Mouse (Mus musculus) brown adipose tissue, adult 24 weeks (tissue): ENCODE results near the gene Slc36a1. TPM values are rescaled to one million over a fixed set of nuclear protein-coding genes. Genes with fewer than 3 reads are reported as not detected.
A peak's percentile ranks its signal among the peaks of the same experiment; 100 is the strongest.

Experiments used
- H3K27ac ChIP-seq: fragments of 200-500 bp; replicated peaks from 2 replicates; pipeline ENCODE4 v1.5.1; 2012; ENCODE audit warnings: low read depth, mild to moderate bottlenecking, low read length
- H3K4me1 ChIP-seq: fragments of 200-500 bp; 2 replicates; pipeline ENCODE4 v1.6.1; 2012; ENCODE audit warnings: low read length, mixed read lengths; ENCODE audit not compliant: control insufficient read depth, insufficient read depth, insufficient read length
- H3K4me3 ChIP-seq: fragments of 200-500 bp; 2 replicates; pipeline ENCODE4 v1.5.1; 2012; ENCODE audit warnings: low read depth, mild to moderate bottlenecking, low read length, moderate library complexity; ENCODE audit not compliant: insufficient read depth
- polyA plus RNA-seq: library from polyadenylated mRNA; stranded (reverse); fragments of >200 nt; gene quantifications from 2 replicates; pipeline ENCODE4 v1.2.4, GENCODE M21; 2012; ENCODE audit not compliant: missing spikeins, insufficient read depth, insufficient read length

The Slc36a1 gene
- polyA plus RNA-seq = 3.4 and 5.3 TPM in 2 replicates

GRCm38 (mm10) chr11:55204159-55204596 lies at the start of gene Slc36a1:
Slc36a1 (plus strand) TSS chr11:55204350.
- Histone ChIP-seq H3K4me3 (peak within 1 kb of the TSS; percentile 77), H3K27ac (0 out of 2 replicates have a peak within 1 kb of the TSS, but pooled peaks have one; percentile 9), H3K4me1 (peaks cover 5% of the 10 kb centered on the region; the same call in 1 of the 2 replicates)

- no peak overlapping the region for H3K4me3 ChIP-seq
- no peaks in the 10 kb centered on the region for H3K4me1 ChIP-seq
- H3K27ac ChIP-seq = peak overlapping the region; percentile 85
These were observed 49.6 kb upstream of the Slc36a1 start for GRCm38 (mm10) chr11:55154398-55155069.

DNA sequence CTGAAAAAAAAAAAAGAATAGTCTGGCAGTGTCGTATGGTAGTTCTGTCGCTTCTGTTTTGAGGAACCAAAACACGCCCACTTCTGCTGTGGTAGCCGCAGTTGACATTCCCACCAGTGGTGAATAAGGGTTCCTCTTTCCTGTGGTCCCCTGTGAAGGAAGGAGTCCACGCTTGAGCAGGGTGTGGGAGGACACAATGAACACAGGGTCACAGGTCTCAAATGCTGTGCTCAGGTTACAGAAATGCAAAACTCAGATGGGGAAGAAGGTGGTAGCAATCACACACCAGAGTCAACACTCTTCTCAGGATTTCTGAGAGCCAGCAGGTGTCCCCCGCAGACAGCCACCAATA lies 49.1 kb upstream of the Slc36a1 start:
- no peak overlapping the region for H3K4me3 ChIP-seq
- 0 out of 2 replicates have a peak overlapping the region, but pooled peaks have one; percentile 63 for H3K27ac ChIP-seq
- no peaks in the 10 kb centered on the region for H3K4me1 ChIP-seq

DNA sequence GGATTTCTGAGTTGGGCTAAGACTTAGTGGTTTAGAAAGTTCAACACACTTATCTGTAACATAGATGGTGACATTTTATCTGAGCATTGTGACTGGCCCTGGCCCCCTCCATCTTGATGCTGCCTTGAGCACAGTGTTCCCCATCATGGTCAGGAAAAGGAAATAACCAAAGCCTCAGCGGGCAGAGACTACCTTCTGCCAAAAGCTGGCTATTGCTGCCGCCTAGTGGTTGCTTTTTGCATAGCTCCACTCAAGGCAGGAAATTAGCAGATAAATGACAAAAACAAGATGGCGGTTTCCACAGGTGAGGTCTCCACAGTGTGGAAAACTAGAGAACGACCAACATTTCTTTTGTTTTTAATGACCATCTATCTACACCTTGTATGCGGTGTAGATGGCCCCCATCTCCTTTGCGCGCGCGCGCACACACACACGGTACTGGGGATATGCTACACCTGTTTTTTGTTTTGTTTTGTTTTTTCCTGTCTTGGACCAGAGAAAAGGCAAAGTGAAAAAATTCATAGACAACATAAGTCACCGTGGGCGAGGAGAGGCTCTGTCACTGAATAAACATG lies 45.3 kb upstream of the Slc36a1 start:
- H3K4me3 ChIP-seq = no peak overlapping the region
- no peaks in the 10 kb centered on the region for H3K4me1 ChIP-seq
- H3K27ac ChIP-seq = no peak overlapping the region

GRCm38 (mm10) chr11:55162670-55163069 lies 41.5 kb upstream of the Slc36a1 start:
- H3K27ac ChIP-seq = no peak overlapping the region
- H3K4me1 ChIP-seq = no peaks in the 10 kb centered on the region
- no peak overlapping the region for H3K4me3 ChIP-seq

DNA sequence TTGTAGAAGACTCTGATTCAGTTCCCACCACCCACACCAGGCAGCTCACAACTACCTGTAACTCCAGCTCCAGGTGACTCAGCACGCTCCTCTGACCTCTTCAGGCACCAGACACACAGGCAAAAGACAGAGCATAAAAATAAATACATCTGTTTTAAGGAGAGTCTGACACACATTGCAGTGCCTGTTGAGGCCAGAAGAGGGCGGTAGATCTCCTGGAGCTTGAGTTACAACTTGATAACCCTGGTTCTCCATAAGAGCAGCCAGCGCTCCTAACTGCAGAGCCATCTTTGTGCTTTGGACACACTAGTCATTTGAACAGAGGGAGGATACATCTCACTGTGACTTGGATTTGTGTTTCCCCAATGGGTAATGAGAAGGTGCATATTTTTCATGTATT lies 39.4 kb upstream of the Slc36a1 start:
- peaks cover 1% of the 10 kb centered on the region; the same call in 1 of the 2 replicates for H3K4me1 ChIP-seq
- H3K27ac ChIP-seq = no peak overlapping the region
- no peak overlapping the region for H3K4me3 ChIP-seq

DNA sequence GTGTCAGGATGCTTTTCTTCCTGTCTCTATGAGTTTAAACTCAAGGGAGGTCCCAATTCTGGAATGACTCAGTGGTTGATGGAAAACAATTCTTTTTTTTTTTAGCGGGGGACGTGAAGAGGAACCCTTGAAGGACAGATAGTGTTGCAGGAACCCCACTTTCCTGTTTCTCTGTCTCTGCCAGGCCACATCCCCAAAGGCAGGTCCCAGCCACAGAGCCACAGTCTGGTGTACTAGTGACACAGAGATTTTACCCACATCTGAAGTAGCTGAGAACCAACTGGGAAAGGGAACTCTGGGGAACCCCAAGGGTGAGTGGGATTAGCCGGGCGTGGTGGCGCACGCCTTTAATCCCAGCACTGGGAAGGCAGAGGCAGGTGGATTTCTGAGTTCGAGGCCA lies 38.4 kb upstream of the Slc36a1 start:
- H3K27ac ChIP-seq = 0 out of 2 replicates have a peak overlapping the region, but pooled peaks have one; percentile 33
- H3K4me1 ChIP-seq = peaks cover 3% of the 10 kb centered on the region; the same call in 1 of the 2 replicates
- no peak overlapping the region for H3K4me3 ChIP-seq

- Histone ChIP-seq H3K27ac (peak overlapping the region; percentile 75), H3K4me3 (no peak overlapping the region), H3K4me1 (peaks cover 3% of the 10 kb centered on the region; the same call in 1 of the 2 replicates)
These were observed 35.6 kb upstream of the Slc36a1 start for GRCm38 (mm10) chr11:55168504-55168903.

DNA sequence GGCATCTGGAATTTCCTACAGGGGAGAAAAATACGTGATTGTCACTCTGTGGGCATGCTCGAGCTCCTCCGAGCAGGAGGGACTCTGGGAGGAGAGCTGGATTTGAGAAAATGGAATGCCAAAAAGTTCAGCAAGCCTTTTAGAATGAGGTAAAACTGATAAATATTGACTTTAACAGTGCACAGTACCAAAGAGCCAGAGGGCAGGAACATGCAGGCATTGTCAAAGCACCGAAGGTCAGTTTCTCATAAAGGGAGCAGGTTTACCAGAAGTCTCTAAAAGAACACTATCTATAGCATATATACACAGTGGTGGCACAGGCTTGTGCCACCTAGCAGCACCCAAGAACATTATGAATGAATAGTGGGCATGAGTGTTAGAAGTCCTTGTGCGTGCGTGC lies 35.2 kb upstream of the Slc36a1 start:
- H3K27ac ChIP-seq = peak overlapping the region; percentile 49
- no peak overlapping the region for H3K4me3 ChIP-seq
- peaks cover 3% of the 10 kb centered on the region for H3K4me1 ChIP-seq

- peaks cover 3% of the 10 kb centered on the region for H3K4me1 ChIP-seq
- H3K27ac ChIP-seq = peak overlapping the region; percentile 59; the same call in 1 of the 2 replicates
- H3K4me3 ChIP-seq = no peak overlapping the region
These were observed 33.6 kb upstream of the Slc36a1 start for GRCm38 (mm10) chr11:55170501-55170900.

DNA sequence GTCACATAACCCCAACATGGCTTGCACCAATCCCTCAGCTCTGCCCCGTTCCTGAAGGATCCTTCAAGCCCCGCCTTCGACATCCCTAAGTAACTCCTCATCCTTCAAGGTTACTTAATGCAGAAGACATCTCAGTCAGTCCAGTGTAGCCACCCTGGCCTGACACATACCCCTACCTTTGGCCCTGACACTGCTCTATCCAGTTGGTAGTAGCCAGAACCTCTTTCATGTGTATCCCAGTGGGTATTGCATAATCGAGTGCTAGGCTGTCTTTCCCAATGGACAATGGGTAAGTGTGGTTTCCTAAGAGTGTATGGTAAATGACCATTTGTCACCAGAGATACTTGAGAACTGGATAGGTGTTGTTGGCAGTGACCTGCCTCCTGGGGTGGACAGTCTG lies 25.3 kb upstream of the Slc36a1 start:
- Histone ChIP-seq H3K4me3 (no peak overlapping the region), H3K4me1 (peaks cover 4% of the 10 kb centered on the region), H3K27ac (peak overlapping the region; percentile 36)

DNA sequence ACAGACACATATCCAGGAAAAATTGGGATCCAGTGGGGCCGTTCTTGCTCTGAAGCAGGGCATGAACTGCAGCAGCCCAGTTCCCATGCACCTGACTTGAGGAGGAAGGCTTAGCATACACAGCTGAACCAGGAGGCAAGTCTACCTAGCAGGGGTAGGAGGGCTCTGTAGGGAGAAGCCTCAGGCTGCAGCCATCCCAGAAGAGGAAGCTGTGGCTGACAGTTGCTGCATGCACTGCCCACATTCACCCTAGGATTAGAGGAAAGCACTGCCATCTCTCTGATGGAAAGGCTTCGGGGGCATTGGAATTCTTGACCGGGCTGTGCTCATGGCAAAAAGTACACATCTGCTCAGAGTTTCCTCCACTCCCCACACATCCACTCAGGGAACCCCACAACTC lies 24.3 kb upstream of the Slc36a1 start:
- H3K4me3 ChIP-seq = no peak overlapping the region
- peak overlapping the region; percentile 96; the same call in 1 of the 2 replicates for H3K27ac ChIP-seq
- peaks cover 4% of the 10 kb centered on the region; the same call in 1 of the 2 replicates for H3K4me1 ChIP-seq

DNA sequence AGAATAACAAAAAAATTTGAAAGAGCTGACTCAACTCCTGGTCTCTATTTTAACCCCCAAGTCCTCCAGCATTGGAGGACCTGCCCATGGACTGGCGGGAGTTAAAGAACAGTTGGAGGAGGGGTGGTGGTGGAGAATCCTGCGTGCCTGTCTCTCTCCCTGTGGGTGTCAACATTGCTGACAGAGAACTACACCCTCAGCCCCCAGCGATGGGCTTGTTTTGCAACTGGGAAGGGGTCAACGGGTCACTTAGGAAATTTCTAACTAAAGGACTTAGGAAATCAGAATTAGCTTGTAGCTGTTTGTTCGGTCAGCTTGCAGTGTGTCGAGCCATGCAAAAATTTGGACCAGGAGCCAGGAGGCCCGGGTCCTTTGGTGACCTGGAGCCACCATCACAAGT lies 21.0 kb upstream of the Slc36a1 start:
- peak overlapping the region; percentile 96 for H3K27ac ChIP-seq
- peak overlapping the region; percentile 85 for H3K4me3 ChIP-seq
- peaks cover 7% of the 10 kb centered on the region; the same call in 1 of the 2 replicates for H3K4me1 ChIP-seq

DNA sequence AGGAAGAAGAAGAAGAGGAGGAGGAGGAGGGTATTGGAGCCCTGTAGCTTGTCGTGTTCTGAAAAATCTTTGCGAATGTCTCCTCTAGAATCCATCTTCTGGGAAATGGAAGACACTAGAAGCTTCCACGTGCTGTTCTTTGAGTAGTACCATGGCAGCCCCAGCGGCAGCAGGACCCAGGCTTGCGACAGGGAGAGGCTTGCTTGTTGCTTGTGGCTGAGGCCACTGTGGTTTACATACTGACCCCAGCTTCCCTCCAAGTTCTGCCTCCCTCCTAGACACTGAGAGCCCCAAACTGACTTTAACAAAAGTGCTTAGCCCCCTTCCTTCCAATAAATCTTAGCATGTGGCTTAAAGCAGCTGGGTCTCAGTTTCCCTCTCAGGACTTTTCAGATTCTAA lies 19.9 kb upstream of the Slc36a1 start:
- peaks cover 7% of the 10 kb centered on the region; the same call in 1 of the 2 replicates for H3K4me1 ChIP-seq
- H3K27ac ChIP-seq = peak overlapping the region; percentile 96
- H3K4me3 ChIP-seq = peak overlapping the region; percentile 85

- Histone ChIP-seq H3K4me1 (peaks cover 7% of the 10 kb centered on the region; the same call in 1 of the 2 replicates), H3K4me3 (peak within 1 kb of the TSS; percentile 85), H3K27ac (peak within 1 kb of the TSS; percentile 96)
These were observed 19.3 kb upstream of the Slc36a1 start, which contains the start of gene Slc36a2 for GRCm38 (mm10) chr11:55184733-55185291. Slc36a2 (minus strand) TSS chr11:55185077.
